Mouse (Mus musculus): ENCODE measurements around the gene Xpo4. TPM values are rescaled to one million over a fixed set of nuclear protein-coding genes. Genes with fewer than 3 reads are reported as not detected.
A peak's percentile ranks its signal among the peaks of the same experiment; 100 is the strongest.

Xpo4 gene
- polyA plus RNA-seq, 1 experiment = 3.8 TPM

- H3K4me1 ChIP-seq (ENCODE audit: control insufficient read depth, insufficient read depth, low read length) = no peaks in the 10 kb centered on the region
- H3K4me3 ChIP-seq (replicated peaks; ENCODE audit: extremely low read depth, low read depth, low read length) = no peak overlapping the region
- TF ChIP-seq CTCF (IDR thresholded peaks at IDR 0.05; ENCODE audit: insufficient read depth, low read length) = no peak
- TF ChIP-seq POLR2A (IDR thresholded peaks at IDR 0.05; ENCODE audit: borderline replicate concordance, extremely low read depth, low read depth, low read length) = no peak
- DNase-seq = no peak
- WGBS = 75% methylated on average over 5 of the region's 5 CpGs
Observed at GRCm38 (mm10) chr14:57687441-57687840, 22.2 kb upstream of the Xpo4 start.

- DNase-seq = no peak
- H3K4me3 ChIP-seq (replicated peaks; ENCODE audit: extremely low read depth, low read depth, low read length) = no peak overlapping the region
- 92% methylated on average over 6 of the region's 6 CpGs for WGBS
- no peak for TF ChIP-seq POLR2A (IDR thresholded peaks at IDR 0.05; ENCODE audit: borderline replicate concordance, extremely low read depth, low read depth, low read length)
- no peak for TF ChIP-seq CTCF (IDR thresholded peaks at IDR 0.05; ENCODE audit: insufficient read depth, low read length)
- H3K4me1 ChIP-seq (ENCODE audit: control insufficient read depth, insufficient read depth, low read length) = no peaks in the 10 kb centered on the region
Observed at GRCm38 (mm10) chr14:57686647-57687046, 21.4 kb upstream of the Xpo4 start.

- TF ChIP-seq POLR2A (IDR thresholded peaks at IDR 0.05; ENCODE audit: borderline replicate concordance, extremely low read depth, low read depth, low read length) = no peak
- TF ChIP-seq CTCF (IDR thresholded peaks at IDR 0.05; ENCODE audit: insufficient read depth, low read length) = peak; percentile 74
- whole genome bisulfite sequencing = 0% methylated on average over 1 of the region's 1 CpGs
- DNase-seq = peak; percentile 70
- Histone ChIP-seq H3K4me1 (ENCODE audit: control insufficient read depth, insufficient read depth, low read length) (no peaks in the 10 kb centered on the region), H3K4me3 (replicated peaks; ENCODE audit: extremely low read depth, low read depth, low read length) (no peak overlapping the region)
Observed at GRCm38 (mm10) chr14:57684579-57684978, 19.3 kb upstream of the Xpo4 start.

GRCm38 (mm10) chr14:57682751-57683150, 17.5 kb upstream of the Xpo4 start:
- WGBS = 88% methylated on average over 4 of the region's 4 CpGs
- no peak for DNase-seq

GRCm38 (mm10) chr14:57679958-57680535, 14.8 kb upstream of the Xpo4 start:
- no peaks in the 10 kb centered on the region for H3K4me1 ChIP-seq (ENCODE audit: control insufficient read depth, insufficient read depth, low read length)
- peak; percentile 81 for DNase-seq
- 33% methylated on average over 5 of the region's 5 CpGs for WGBS
- H3K4me3 ChIP-seq (replicated peaks; ENCODE audit: extremely low read depth, low read depth, low read length) = no peak overlapping the region
- no peak for TF ChIP-seq POLR2A (IDR thresholded peaks at IDR 0.05; ENCODE audit: borderline replicate concordance, extremely low read depth, low read depth, low read length)
- peak; percentile 79 for TF ChIP-seq CTCF (IDR thresholded peaks at IDR 0.05; ENCODE audit: insufficient read depth, low read length)

More at GRCm38 (mm10) chr14:57682751-57683150, 17.5 kb upstream of the Xpo4 start:
- Histone ChIP-seq H3K4me3 (replicated peaks; ENCODE audit: extremely low read depth, low read depth, low read length) (no peak overlapping the region), H3K4me1 (ENCODE audit: control insufficient read depth, insufficient read depth, low read length) (no peaks in the 10 kb centered on the region)
- TF ChIP-seq CTCF (IDR thresholded peaks at IDR 0.05; ENCODE audit: insufficient read depth, low read length) (no peak), POLR2A (IDR thresholded peaks at IDR 0.05; ENCODE audit: borderline replicate concordance, extremely low read depth, low read depth, low read length) (no peak)

- H3K4me1 ChIP-seq (ENCODE audit: control insufficient read depth, insufficient read depth, low read length) = no peaks in the 10 kb centered on the region
- no peak overlapping the region for H3K4me3 ChIP-seq (replicated peaks; ENCODE audit: extremely low read depth, low read depth, low read length)
- no peak for DNase-seq
- TF ChIP-seq CTCF (IDR thresholded peaks at IDR 0.05; ENCODE audit: insufficient read depth, low read length) = no peak
- TF ChIP-seq POLR2A (IDR thresholded peaks at IDR 0.05; ENCODE audit: borderline replicate concordance, extremely low read depth, low read depth, low read length) = no peak
- 16% methylated on average over 1 of the region's 1 CpGs for WGBS
Observed at GRCm38 (mm10) chr14:57679523-57679922, 14.3 kb upstream of the Xpo4 start.

- Histone ChIP-seq H3K4me1 (ENCODE audit: control insufficient read depth, insufficient read depth, low read length) (no peaks in the 10 kb centered on the region), H3K4me3 (replicated peaks; ENCODE audit: extremely low read depth, low read depth, low read length) (no peak overlapping the region)
- TF ChIP-seq POLR2A (IDR thresholded peaks at IDR 0.05; ENCODE audit: borderline replicate concordance, extremely low read depth, low read depth, low read length) (no peak), CTCF (IDR thresholded peaks at IDR 0.05; ENCODE audit: insufficient read depth, low read length) (no peak)
- no peak for DNase-seq
- 33% methylated on average over 2 of the region's 2 CpGs for WGBS
Observed at GRCm38 (mm10) chr14:57675481-57675880, 10.3 kb upstream of the Xpo4 start.

- 5% methylated on average over 10 of the region's 10 CpGs for WGBS
- no peak for DNase-seq
- Histone ChIP-seq H3K4me1 (ENCODE audit: control insufficient read depth, insufficient read depth, low read length) (0 out of 2 replicates have a peak, but pooled peaks cover 2% of the 10 kb centered on the region), H3K4me3 (replicated peaks; ENCODE audit: extremely low read depth, low read depth, low read length) (peak overlapping the region; percentile 96)
- TF ChIP-seq CTCF (IDR thresholded peaks at IDR 0.05; ENCODE audit: insufficient read depth, low read length) (no peak), POLR2A (IDR thresholded peaks at IDR 0.05; ENCODE audit: borderline replicate concordance, extremely low read depth, low read depth, low read length) (no peak)
Observed at GRCm38 (mm10) chr14:57665628-57665950, 359 bp upstream of the Xpo4 start.

- TF ChIP-seq POLR2A (IDR thresholded peaks at IDR 0.05; ENCODE audit: borderline replicate concordance, extremely low read depth, low read depth, low read length) (no peak), CTCF (IDR thresholded peaks at IDR 0.05; ENCODE audit: insufficient read depth, low read length) (no peak)
- DNase-seq = no peak
- Histone ChIP-seq H3K4me3 (replicated peaks; ENCODE audit: extremely low read depth, low read depth, low read length) (peak overlapping the region; percentile 96), H3K4me1 (ENCODE audit: control insufficient read depth, insufficient read depth, low read length) (0 out of 2 replicates have a peak, but pooled peaks cover 2% of the 10 kb centered on the region)
- WGBS = 0% methylated on average over 19 of the region's 19 CpGs
Observed at GRCm38 (mm10) chr14:57664311-57664821, 864 bp downstream of the Xpo4 start.

- Histone ChIP-seq H3K4me3 (replicated peaks; ENCODE audit: extremely low read depth, low read depth, low read length) (no peak overlapping the region), H3K4me1 (ENCODE audit: control insufficient read depth, insufficient read depth, low read length) (0 out of 2 replicates have a peak, but pooled peaks cover 2% of the 10 kb centered on the region)
- TF ChIP-seq CTCF (IDR thresholded peaks at IDR 0.05; ENCODE audit: insufficient read depth, low read length) (no peak), POLR2A (IDR thresholded peaks at IDR 0.05; ENCODE audit: borderline replicate concordance, extremely low read depth, low read depth, low read length) (no peak)
- 28% methylated on average over 1 of the region's 1 CpGs for WGBS
- no peak for DNase-seq
Observed at GRCm38 (mm10) chr14:57663630-57664029, 1.6 kb downstream of the Xpo4 start.
